Mouse (Mus musculus) G1E (cell line): Measurements from ENCODE around the gene Zdhhc4.

Source experiments
- CTCF ChIP-seq: IDR thresholded peaks from 2 replicates; pipeline ENCODE4 v1.5.1; 2012; ENCODE audit warnings: low read depth, low read length, inconsistent platforms, mixed read lengths
- POLR2AphosphoS5 ChIP-seq: IDR thresholded peaks from 2 replicates; pipeline ENCODE4 v1.6.1; 2012; ENCODE audit warnings: low read depth, low read length, inconsistent platforms; ENCODE audit not compliant: insufficient replicate concordance

DNA sequence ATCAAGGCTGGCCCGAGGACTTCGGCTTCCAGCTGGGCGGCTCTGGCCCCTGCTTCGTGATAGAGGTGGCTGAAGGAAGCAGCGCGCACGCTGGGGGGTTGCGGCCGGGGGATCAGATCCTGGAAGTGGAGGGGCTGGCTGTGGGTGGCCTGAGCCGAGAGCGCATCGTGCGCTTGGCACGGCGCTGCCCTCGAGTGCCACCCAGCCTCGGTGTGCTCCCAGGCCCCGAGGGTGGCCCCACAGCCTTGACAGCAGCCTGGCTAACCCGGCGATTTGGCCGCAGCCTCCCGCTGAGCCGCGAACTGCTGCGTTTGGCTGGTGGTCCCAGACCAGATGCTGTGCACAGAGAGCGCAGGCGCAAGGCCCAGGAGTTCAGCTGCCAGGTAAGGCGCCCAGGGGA, 28.5 kb upstream of the Zdhhc4 start:
- no peak for TF ChIP-seq POLR2AphosphoS5
- TF ChIP-seq CTCF, result no peak
